Mouse (Mus musculus): Measurements from ENCODE around the gene Celf5. TPM values are rescaled to one million over a fixed set of nuclear protein-coding genes. Genes with fewer than 3 reads are reported as not detected.
A peak's percentile ranks its signal among the peaks of the same experiment; 100 is the strongest.

The Celf5 gene
- total RNA-seq (2017) = not detected in 2 replicates

DNA sequence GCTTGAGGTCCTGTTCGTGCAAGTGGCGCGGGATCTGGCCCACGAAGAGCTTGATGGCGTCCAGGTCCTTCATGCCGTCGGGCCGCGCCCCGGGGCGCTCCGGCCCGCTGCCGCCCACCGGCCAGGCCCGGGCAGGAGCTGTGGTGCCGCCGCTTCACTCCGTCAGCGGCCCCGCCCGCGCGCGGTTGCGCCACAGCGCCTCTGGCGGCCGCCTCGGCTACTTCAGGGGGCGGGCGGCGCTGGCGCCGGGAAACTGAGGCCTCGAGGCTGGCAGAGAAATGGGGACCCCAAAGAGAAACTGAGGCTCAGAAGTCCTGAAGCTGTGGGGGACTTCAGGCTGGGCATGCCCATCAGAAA, at the start of gene Celf5:
Gene Celf5, minus strand, starts transcription at position 177 of the 357 bp plus-strand sequence.
- ATAC-seq (ENCODE audit: extremely low read depth, insufficient number of reproducible peaks, low FRiP score, poor library complexity, severe bottlenecking) = no peak; the same call in 1 of the 2 replicates

- ATAC-seq (ENCODE audit: extremely low read depth, insufficient number of reproducible peaks, low FRiP score, poor library complexity, severe bottlenecking) = peak; percentile 82
Measured at GRCm38 (mm10) chr10:81526779-81527178, 44.3 kb upstream of the Celf5 start.

DNA sequence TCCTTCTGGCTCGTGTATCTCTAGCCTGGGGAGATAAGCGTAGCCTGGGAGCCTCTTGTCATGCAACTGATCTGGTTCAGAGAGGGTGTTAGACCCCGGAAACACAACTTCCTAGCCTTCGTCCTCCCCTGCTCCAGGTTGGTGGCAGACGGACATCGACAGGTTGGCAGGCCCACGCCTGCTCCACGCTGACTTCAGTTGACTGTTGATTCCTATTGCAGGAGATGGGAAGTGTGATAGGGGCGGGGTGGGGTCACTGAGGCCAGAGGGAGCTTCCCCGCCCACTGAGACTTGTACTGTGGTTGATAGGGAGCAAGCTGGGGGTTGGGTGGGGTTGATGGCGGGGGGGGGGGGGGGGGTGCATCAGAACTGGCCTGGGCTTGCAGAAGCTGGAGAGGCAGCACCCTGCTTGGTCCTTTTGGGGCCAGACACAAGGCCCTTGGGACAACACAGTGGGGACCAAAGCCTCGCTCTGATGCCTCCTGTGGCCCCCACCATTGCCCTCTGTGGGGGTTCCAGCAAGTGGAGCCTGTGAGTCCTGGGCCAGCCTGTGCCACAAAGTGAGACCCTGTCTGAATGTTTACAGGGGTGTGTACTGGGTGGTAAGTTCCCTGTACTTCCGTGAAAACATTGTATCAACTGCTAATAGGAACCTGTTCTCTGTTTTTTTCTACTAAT, 42.6 kb upstream of the Celf5 start:
- no peak for ATAC-seq (ENCODE audit: extremely low read depth, insufficient number of reproducible peaks, low FRiP score, poor library complexity, severe bottlenecking)

- ATAC-seq (ENCODE audit: extremely low read depth, insufficient number of reproducible peaks, low FRiP score, poor library complexity, severe bottlenecking) = peak; percentile 31
Measured at GRCm38 (mm10) chr10:81524051-81524605, 41.6 kb upstream of the Celf5 start, which contains the start of gene Gna15. Gna15 (minus strand) TSS chr10:81524225.

GRCm38 (mm10) chr10:81523570-81523969, 41.1 kb upstream of the Celf5 start:
- ATAC-seq (ENCODE audit: extremely low read depth, insufficient number of reproducible peaks, low FRiP score, poor library complexity, severe bottlenecking) = no peak

DNA sequence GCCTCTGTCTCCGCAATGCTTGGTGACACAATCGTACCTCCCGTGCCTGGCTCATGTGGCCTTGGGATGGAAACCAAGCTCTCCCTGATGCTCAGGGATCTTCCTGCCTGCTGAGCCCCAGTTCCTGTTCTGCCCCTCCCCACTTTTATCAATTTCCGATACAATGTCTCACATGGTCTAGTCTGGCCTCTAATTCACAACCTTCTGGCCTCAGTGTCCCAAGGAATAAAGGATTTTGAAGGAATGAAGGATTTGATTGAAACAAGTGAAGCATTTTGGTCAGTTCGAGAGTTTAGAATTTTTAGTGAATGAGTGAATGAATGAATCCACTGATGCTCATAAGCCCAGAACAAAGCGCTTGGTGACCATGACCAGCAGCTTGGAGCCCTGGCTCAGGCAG, 40.6 kb upstream of the Celf5 start:
- ATAC-seq (ENCODE audit: extremely low read depth, insufficient number of reproducible peaks, low FRiP score, poor library complexity, severe bottlenecking) = no peak

GRCm38 (mm10) chr10:81519978-81520365, 37.5 kb upstream of the Celf5 start:
- ATAC-seq (ENCODE audit: extremely low read depth, insufficient number of reproducible peaks, low FRiP score, poor library complexity, severe bottlenecking) = no peak

- peak; percentile 25; the same call in 1 of the 2 replicates for ATAC-seq (ENCODE audit: extremely low read depth, insufficient number of reproducible peaks, low FRiP score, poor library complexity, severe bottlenecking)
Measured at GRCm38 (mm10) chr10:81519227-81519977, 36.9 kb upstream of the Celf5 start.

GRCm38 (mm10) chr10:81518546-81518945, 36.0 kb upstream of the Celf5 start:
- ATAC-seq (ENCODE audit: extremely low read depth, insufficient number of reproducible peaks, low FRiP score, poor library complexity, severe bottlenecking) = peak; percentile 74

- ATAC-seq (ENCODE audit: extremely low read depth, insufficient number of reproducible peaks, low FRiP score, poor library complexity, severe bottlenecking) = peak; percentile 64
Measured at GRCm38 (mm10) chr10:81517227-81517626, 34.7 kb upstream of the Celf5 start.

- ATAC-seq (ENCODE audit: extremely low read depth, insufficient number of reproducible peaks, low FRiP score, poor library complexity, severe bottlenecking) = no peak
Measured at GRCm38 (mm10) chr10:81513798-81514197, 31.3 kb upstream of the Celf5 start.

GRCm38 (mm10) chr10:81510246-81510810, 27.8 kb upstream of the Celf5 start:
- ATAC-seq (ENCODE audit: extremely low read depth, insufficient number of reproducible peaks, low FRiP score, poor library complexity, severe bottlenecking) = no peak

DNA sequence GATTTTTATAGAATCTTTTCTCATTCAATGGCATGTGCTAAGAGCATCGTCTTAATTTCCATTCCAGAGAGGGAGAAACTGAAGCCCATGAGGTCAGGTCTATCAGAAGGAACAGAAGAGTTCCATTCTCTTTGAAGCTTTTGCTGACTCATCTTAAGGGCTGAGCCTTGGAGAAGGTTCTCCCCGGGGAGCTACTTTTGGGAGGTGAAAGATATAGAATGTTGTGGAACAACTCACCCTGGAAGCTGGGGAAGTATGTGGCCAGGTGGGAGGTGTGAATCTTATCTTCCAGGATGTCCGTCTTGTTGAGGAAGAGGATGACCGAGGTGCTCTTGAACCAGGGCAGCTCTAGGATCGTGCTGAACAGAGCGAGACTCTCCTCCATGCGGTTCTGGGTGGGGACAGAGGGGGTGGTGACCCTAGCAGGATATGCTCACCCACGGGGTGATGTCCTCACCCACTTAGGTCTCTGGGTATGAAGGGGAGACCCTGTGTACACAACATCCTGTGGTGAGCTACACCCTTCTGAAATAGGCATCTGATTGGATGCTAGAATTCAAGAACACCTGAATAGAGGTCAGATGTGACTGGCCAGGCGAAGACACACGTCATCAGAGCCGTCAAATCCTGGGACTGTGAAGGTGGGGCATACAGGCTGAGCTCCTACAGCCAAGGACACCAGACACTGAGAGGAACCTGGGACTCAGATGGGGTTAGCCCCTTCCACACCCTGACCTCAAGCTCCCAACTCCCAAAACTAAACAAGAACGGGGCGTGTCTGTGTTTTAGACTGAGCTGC, 25.4 kb upstream of the Celf5 start:
- ATAC-seq (ENCODE audit: extremely low read depth, insufficient number of reproducible peaks, low FRiP score, poor library complexity, severe bottlenecking) = peak; percentile 39; the same call in 1 of the 2 replicates

- no peak for ATAC-seq (ENCODE audit: extremely low read depth, insufficient number of reproducible peaks, low FRiP score, poor library complexity, severe bottlenecking)
Measured at GRCm38 (mm10) chr10:81507095-81507494, 24.6 kb upstream of the Celf5 start.

DNA sequence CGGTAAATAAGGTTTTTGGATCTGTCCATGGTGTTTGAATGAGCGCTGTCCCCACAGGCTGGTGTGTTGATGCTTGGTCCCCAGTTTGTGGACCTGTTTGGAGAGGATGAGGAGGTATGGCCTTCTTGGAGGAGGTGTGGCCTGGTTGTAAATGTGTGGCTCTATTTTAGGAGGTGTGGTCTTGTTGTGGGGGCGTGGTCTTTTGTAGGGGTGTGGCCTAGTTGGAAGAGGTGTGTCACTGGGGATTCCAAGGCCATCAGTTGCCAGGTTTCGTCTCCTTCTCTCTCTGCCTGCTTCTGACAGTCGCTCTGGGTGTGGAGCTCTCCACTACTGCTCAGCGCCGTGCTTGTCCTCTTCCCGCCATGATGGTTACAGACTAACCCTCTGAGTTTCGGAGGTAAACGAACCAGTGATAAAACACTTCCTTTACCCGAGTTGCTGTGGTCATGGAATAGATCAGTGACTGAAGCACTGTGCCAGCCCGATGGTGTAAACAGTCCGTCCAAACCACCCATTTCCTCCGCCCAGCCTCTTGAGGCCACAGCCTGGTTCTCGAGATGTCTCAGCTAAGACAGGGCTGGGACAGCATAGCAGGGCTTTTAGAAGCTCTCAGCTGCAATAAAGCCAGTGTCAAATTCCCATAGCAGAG, 22.6 kb upstream of the Celf5 start:
- no peak for ATAC-seq (ENCODE audit: extremely low read depth, insufficient number of reproducible peaks, low FRiP score, poor library complexity, severe bottlenecking)

DNA sequence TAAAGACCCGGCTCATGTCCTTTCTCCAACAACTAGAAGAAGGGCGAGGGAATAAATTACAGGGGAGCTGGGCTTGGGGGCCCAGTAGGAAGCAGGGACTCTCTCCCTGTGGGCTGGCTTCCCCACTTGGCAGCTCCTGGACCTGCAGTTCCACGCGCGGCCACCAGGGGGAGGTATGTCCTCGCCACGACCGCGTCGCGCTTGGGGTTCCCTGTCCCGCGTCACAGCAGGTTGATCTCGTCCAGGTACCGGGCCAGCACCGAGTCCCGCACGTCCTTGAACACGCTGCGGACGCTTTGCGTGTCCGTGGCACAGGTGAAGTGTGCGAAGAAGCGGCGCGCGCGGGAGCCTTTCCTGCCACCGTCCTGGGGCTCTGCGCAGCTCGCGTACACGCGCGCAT, 20.1 kb upstream of the Celf5 start:
- ATAC-seq (ENCODE audit: extremely low read depth, insufficient number of reproducible peaks, low FRiP score, poor library complexity, severe bottlenecking) = peak; percentile 64

DNA sequence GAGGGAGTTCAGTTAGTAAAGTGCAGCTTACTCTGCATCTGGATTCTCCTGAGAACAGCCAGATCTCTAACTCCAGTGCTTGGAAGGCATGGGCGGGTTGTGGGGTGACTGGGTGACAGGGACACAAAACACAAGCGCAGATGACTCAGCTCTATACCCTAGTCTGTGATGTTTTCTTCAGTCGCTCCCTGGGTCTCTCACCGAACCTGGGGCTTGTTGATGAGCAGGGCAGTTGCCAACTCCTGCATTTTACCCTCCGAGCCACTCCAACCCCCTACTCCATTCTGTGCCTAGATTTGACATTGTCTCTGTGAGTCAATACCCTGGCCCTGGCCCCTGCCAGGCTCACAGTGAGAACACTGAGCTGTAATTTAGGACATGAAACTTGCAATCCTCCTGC, 19.4 kb upstream of the Celf5 start:
- no peak for ATAC-seq (ENCODE audit: extremely low read depth, insufficient number of reproducible peaks, low FRiP score, poor library complexity, severe bottlenecking)

DNA sequence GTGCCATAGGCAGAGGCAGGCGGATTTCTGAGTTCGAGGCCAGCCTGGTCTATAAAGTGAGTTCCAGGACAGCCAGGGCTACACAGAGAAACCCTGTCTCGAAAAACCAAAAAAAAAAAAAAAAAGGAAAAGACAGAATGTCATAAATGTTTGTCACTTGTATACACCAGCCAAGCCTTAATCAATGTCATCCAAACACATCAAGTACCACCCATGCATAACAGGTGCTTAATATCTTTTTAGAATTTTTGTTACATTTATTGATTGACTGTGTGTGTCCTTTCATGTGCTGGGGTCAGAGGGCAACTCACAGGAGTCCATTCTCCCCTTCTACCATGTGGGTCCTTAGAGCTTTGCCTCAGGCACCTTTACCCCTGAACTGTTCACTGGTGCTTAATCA, 17.5 kb upstream of the Celf5 start, which contains the start of gene S1pr4:
Gene S1pr4, minus strand, starts transcription at position 101 of the 400 bp plus-strand sequence.
- no peak for ATAC-seq (ENCODE audit: extremely low read depth, insufficient number of reproducible peaks, low FRiP score, poor library complexity, severe bottlenecking)
